Mouse (Mus musculus) adrenal gland, postnatal 25 days (tissue): ENCODE measurements around the gene Gm14139. TPM values are rescaled to one million over a fixed set of nuclear protein-coding genes. Genes with fewer than 3 reads are reported as not detected.
"Not testable (repeated sequence)": the region's sequence is repeated elsewhere in the genome, so short reads cannot be mapped to it uniquely, and the experiment has no call there.

Experiments used
- DNase-seq: peaks from one replicate; pipeline ENCODE4 v3.0.0; 2021; ENCODE audit warnings: mixed read lengths
- long read RNA-seq: library from polyadenylated mRNA; stranded (forward); transcript quantifications from one replicate; pipeline ENCODE4 v2.0.0, GENCODE M21; 2021
- total RNA-seq: library from RNA; stranded (reverse); gene quantifications from 2 replicates; pipeline ENCODE4 v1.2.3, GENCODE M21; 2021

Gm14139 gene
- 0.67 TPM in 1 of 2 replicates, not detected in the other for total RNA-seq
- long read RNA-seq = 0 reads

DNA sequence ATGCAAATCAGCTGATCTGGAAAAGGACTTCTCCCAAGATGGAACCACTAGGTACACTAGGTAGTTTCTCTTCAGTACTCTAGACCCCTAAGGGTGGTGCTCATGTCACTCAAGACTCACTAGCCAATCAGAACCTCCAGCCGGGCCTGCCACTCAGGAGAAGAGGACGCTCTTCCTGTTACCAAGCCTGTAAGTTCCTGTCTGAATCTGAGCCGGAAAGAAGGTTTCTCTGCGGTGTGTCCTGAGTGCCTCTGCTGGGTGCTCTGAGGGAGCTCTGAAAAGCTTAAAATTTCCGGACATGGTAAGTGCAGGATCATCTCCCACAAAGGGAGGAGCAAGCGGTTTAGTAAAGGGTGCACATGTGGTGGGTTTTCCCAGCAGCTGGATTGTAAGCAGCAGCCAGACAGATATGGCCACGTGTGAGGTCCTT is at the start of gene Gm14139:
Gene Gm14139, plus strand, starts transcription at position 186 of the 430 bp plus-strand sequence.
- DNase-seq = not testable (repeated sequence)

DNA sequence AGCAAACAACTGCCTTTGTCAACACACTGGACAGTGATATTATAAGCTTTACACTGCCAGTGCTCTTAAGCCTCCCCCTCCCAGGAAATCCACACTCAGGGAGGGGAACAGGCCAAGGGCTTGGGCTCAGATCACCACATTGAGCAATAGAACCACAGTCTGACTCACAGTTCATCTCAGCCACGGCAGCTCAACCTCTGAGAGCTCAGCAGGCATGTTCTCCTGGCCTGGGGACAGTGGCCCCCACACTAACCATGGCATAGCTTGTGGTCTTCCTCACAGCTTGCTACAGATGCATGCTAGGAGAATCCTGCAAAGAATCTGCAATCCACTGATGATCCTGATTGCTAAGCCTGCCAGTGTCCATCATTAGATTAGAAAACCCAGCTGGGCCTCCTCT is 49.6 kb upstream of the Gm14139 start:
- DNase-seq = not testable (repeated sequence)

DNA sequence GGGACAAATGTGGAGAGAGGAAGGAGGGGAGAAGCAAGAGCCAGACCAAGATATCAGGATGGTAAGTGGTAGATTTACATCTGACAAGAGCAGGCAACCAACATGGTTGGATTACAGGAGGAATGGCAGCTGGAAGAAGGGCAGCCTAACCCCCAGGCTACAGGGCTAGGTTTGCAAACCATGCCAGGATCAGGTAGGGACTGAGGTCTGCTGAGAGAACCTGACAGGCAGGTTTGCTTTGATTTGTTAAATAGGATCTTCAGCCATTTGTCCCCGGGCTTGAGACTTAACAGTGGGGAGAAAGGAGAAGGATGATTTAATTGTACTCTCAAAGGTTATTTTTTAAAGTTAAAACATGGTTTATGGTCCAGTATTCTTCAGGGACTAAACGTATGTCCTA is 48.8 kb upstream of the Gm14139 start:
- no peak for DNase-seq

DNA sequence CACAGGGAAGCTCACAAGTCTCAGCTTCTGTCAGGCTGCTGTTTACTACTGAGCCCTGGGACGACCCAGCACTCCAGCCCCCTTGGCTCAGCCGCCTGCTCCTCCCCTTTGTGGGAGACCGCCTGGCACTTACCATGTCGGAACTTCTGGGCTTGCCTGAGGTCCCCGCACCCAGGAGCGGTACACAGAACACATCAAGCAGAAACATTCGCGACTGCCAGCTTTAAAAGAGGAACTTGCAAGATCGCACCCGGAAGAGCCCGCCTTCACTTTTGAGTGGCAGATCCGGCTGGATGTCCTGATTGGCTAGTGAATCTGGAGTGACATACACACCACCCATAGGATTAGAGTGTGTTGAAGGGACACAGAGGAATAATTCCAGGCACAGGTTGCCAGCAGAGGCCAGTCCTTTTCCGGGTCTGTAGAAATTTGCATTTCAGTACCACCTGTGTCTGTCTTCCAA is 45.1 kb upstream of the Gm14139 start, which contains the start of gene Zfp120:
Gene Zfp120, minus strand, starts transcription at position 274 of the 463 bp plus-strand sequence.
- DNase-seq = peak; percentile 67

DNA sequence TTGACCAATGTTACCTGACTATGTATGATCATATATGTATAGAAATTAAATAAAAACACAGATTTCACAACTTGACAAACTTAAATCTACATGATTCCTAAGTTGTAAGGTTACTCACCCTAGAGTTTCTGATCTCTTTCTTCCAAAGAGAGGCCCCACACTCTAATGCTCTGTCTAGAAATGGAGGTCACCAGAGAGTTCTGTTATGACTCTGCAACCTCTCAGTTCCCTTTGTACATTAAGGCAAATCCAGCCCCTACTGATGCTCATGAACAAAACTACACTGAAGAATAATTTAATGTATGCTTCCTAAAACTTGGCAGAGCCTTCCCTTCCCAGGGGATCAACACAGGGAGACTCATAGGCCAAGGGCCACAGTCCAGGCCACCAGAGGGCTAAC is 14.9 kb upstream of the Gm14139 start:
- DNase-seq = no peak

DNA sequence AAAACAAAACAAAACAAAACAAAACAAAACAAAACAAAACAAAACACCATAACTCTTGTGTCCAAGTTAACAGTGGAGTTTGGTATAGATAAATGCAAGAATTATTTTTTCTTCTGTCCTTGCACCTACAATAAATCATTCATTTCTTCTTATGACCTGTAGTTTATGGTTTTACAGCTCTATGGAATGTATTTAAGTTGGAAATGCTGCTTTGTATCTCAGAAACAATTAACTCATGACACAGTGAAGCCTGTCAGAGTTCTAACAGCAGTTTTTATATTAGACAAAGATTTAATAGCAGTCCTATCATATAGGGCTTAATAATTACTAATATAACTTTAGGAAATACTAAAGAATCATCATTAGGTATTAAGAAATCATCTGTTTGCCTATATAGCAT is 7.7 kb upstream of the Gm14139 start:
- DNase-seq = no peak

DNA sequence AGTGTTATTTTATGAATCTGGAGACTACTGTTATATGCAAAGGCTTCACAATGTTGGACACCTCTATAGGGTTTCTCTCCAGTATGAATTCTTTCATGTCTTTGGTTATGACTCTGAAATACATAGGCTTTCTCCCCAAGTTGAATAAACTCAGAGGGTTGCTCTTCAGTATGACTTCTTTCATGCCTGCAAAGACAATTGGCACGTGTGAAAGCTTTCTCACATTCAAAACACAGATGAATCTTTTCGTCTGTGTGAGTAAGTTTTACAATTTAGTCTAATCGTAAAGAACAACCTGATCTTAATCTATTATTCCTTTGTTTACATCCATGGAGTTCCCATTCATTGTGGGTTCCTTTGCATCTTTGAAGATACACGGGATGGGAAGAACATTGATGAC is 2.0 kb upstream of the Gm14139 start, which contains the start of gene Gm10770:
Gene Gm10770, minus strand, starts transcription at position 101 of the 400 bp plus-strand sequence.
- not testable (repeated sequence) for DNase-seq

DNA sequence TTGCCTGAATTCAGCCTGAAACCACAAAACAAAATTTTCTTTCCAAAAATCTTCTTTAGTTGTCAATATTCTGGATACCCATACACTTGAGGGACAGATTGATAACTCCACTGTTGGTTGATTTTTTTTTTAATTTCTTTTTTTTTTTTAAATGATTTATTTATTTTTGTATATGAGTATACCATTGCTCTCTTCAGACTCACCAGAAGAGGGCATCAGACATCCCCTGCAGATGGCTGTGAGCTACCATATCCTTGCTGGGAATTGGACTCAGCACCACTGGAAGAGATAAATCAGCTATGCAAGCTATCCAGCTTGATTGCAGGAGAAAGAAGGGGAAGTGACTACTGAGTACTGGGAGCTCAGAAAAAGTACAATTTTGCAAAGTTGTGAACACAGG is 509 bp upstream of the Gm14139 start:
- DNase-seq = not testable (repeated sequence)

DNA sequence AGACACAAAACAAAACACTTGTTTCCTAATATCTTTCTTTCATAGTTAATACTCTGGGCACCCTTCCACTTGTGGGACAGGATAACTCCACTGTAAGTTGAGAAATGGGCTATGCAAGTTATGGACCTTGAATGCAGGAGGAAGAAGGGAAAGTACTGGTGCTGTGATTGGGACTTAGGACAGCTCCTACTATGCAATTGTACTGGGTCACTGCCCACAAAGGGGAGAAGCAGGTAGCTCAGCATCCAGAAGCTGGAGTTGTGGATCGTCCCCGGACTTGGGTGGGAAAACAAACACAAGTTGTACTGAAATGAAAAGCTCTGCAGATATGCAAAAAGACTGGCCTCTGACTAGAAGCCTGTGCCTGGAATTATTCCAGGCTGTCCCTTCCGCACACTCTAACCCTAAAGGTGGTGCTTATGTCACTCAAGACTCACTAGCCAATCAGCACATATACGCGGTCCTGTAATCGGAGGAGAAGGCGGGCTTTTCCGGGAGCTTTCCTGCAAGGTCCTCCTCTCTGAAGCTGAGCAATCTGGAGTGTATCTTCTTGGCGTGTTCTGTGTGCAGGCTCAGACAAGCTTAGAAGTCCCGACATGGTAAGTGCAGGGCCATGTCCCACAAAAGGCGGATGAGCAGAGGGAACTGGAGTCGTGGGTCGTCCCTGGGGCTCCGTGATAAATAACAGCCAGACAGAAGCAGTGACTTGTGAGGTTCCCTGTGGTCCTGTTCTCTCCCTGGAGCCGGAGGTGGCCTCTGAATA is 36.2 kb downstream of the Gm14139 start, which contains the start of gene Zfp937:
Gene Zfp937, plus strand, starts transcription at position 474 of the 763 bp plus-strand sequence.
- peak; percentile 70 for DNase-seq

DNA sequence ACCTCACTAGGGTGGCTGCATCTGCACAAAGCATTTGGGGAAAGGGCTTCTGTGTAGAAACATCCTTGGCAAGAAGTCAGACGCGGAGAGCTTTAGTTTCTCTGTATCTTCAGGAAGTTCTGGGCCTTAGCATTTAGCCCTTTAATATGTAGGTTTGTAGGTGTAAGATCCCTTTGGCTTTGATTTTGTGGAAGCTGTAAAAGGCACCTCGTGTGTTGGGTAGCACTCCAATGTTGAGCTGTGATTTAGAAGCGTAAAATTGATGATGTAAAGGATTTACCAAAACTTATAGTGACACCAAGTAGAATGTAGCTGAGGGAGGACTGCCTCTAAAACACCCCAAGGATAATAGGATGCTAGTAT is 36.8 kb downstream of the Gm14139 start:
- DNase-seq = not testable (repeated sequence)

DNA sequence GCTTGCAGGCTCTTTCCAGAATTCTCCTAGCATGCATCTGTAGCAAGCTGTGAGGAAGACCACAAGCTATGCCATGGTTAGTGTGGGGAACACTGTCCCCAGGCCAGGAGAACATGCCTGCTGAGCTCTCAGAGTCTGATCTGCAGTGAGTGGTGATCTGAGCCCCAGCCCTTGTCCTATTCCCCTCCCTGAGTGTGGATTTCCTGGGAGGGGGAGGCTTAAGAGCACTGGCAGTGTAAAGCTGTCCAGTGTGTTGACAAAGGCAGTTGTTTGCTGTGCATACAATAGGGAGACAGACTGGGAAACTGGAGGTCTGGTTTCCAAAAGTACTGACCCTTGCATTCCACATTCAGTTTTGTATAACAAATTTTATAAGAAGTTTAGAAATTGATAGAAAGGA is 41.7 kb downstream of the Gm14139 start:
- not testable (repeated sequence) for DNase-seq

Other genes starting within 250 kb of the Gm14139 start
- 8.2 and 8.8 TPM in 2 replicates for gene Zfp120, start 45.0 kb upstream of the Gm14139 start, total RNA-seq
- not detected in 2 replicates for gene Gm10770, start 2.1 kb upstream of the Gm14139 start, total RNA-seq
- 9.1 and 10.3 TPM in 2 replicates for gene Zfp937, start 36.3 kb downstream of the Gm14139 start, total RNA-seq
- 8.2 and 9.8 TPM in 2 replicates for gene Gm21994, start 73.8 kb downstream of the Gm14139 start, total RNA-seq
- gene Gm14124, start 75.8 kb downstream of the Gm14139 start, total RNA-seq = 0.61 and 0.62 TPM in 2 replicates
- gene Gm10130, start 141.9 kb downstream of the Gm14139 start, total RNA-seq = 4.3 and 5.7 TPM in 2 replicates
- 9.0 and 9.8 TPM in 2 replicates for gene 3300002I08Rik, start 181.0 kb downstream of the Gm14139 start, total RNA-seq